Mouse (Mus musculus): ENCODE measurements around the gene Desi1. TPM values are rescaled to one million over a fixed set of nuclear protein-coding genes. Genes with fewer than 3 reads are reported as not detected.
"Not testable (repeated sequence)": the region's sequence is repeated elsewhere in the genome, so short reads cannot be mapped to it uniquely, and the experiment has no call there.

Desi1 gene
- total RNA-seq, 4 experiments from 2014 or later: 14.9 to 18.4 (median 17.5) TPM

GRCm38 (mm10) chr15:82019288-82019687 lies 14.4 kb downstream of the Desi1 start:
- DNase-seq (ENCODE audit: low spot score in 2 of 2): no peak

- no peak for DNase-seq (ENCODE audit: low spot score in 2 of 2)
Observed at GRCm38 (mm10) chr15:82017461-82017860, 16.2 kb downstream of the Desi1 start.

- DNase-seq (ENCODE audit: low spot score in 2 of 2): no peak
Observed at GRCm38 (mm10) chr15:82016830-82017229, 16.8 kb downstream of the Desi1 start.

GRCm38 (mm10) chr15:82016101-82016808 lies 17.4 kb downstream of the Desi1 start:
- DNase-seq (ENCODE audit: low spot score in 2 of 2): peak; percentile 98

- DNase-seq (ENCODE audit: low spot score in 2 of 2): no peak
Observed at GRCm38 (mm10) chr15:82015392-82016100, 18.1 kb downstream of the Desi1 start.

GRCm38 (mm10) chr15:82014745-82015391 lies 18.8 kb downstream of the Desi1 start:
- DNase-seq (ENCODE audit: low spot score in 2 of 2): no peak

GRCm38 (mm10) chr15:82011947-82012346 lies 21.7 kb downstream of the Desi1 start:
- no peak for DNase-seq (ENCODE audit: low spot score in 2 of 2)

GRCm38 (mm10) chr15:82004257-82004656 lies 29.4 kb downstream of the Desi1 start:
- no peak for DNase-seq (ENCODE audit: low spot score in 2 of 2)

- DNase-seq (ENCODE audit: low spot score in 2 of 2): no peak
Observed at GRCm38 (mm10) chr15:81993992-81994391, 39.7 kb downstream of the Desi1 start.

GRCm38 (mm10) chr15:81990549-81990948 lies 43.1 kb downstream of the Desi1 start:
- DNase-seq (ENCODE audit: low spot score in 2 of 2): no peak

GRCm38 (mm10) chr15:81989371-81990062 lies 44.1 kb downstream of the Desi1 start:
- peak; percentile 84 to 87 for DNase-seq (ENCODE audit: low spot score in 2 of 2)

GRCm38 (mm10) chr15:81987646-81988045 lies 46.0 kb downstream of the Desi1 start, which contains the start of gene Xrcc6:
TSS of gene Xrcc6 (plus strand) at chr15:81987835.
- DNase-seq (ENCODE audit: low spot score in 2 of 2): no peak

GRCm38 (mm10) chr15:81985267-81986161 lies 48.1 kb downstream of the Desi1 start:
- no peak for DNase-seq (ENCODE audit: low spot score in 2 of 2)

- no peak for DNase-seq (ENCODE audit: low spot score in 2 of 2)
Observed at GRCm38 (mm10) chr15:81982173-81982572, 51.5 kb downstream of the Desi1 start.

- DNase-seq (ENCODE audit: low spot score in 2 of 2): no peak
Observed at GRCm38 (mm10) chr15:81980321-81980720, 53.3 kb downstream of the Desi1 start, which contains the start of gene 1700029P11Rik. TSS of gene 1700029P11Rik (plus strand) at chr15:81980540.

- DNase-seq (ENCODE audit: low spot score in 2 of 2): not testable (repeated sequence)
Observed at GRCm38 (mm10) chr15:81975156-81975555, 58.5 kb downstream of the Desi1 start.

- DNase-seq (ENCODE audit: low spot score in 2 of 2): not testable (repeated sequence)
Observed at GRCm38 (mm10) chr15:81970498-81970897, 63.2 kb downstream of the Desi1 start.

GRCm38 (mm10) chr15:81969635-81970034 lies 64.0 kb downstream of the Desi1 start:
- not testable (repeated sequence) for DNase-seq (ENCODE audit: low spot score in 2 of 2)

GRCm38 (mm10) chr15:81969173-81969572 lies 64.5 kb downstream of the Desi1 start:
- no peak for DNase-seq (ENCODE audit: low spot score in 2 of 2)

- DNase-seq (ENCODE audit: low spot score in 2 of 2): no peak
Observed at GRCm38 (mm10) chr15:81968447-81968846, 65.2 kb downstream of the Desi1 start.

Data from gastrocnemius, adult 8-10 months (tissue).